Mouse (Mus musculus): Measurements from ENCODE around the gene Dusp1. TPM values are rescaled to one million over a fixed set of nuclear protein-coding genes. Genes with fewer than 3 reads are reported as not detected.
A peak's percentile ranks its signal among the peaks of the same experiment; 100 is the strongest.

The Dusp1 gene
- polyA plus RNA-seq, 1 experiment from 2014 or later = 18.9 TPM

GRCm38 (mm10) chr17:26463984-26464383 lies 97.9 kb downstream of the Dusp1 start:
- H3K9me3 ChIP-seq (ENCODE audit: control insufficient read depth) = no peaks in the 10 kb centered on the region
- 17% methylated on average over 4 of the region's 4 CpGs for WGBS
- H3K9ac ChIP-seq (ENCODE audit: low read depth, low read length) = no peak overlapping the region
- no peak overlapping the region; the same call in 1 of the 2 replicates for H3K27ac ChIP-seq (ENCODE audit: low read depth, low read length)
- no peak overlapping the region for H3K4me3 ChIP-seq (ENCODE audit: low read depth, low read length)
- 0 out of 2 replicates have a peak, but pooled peaks cover 4% of the 10 kb centered on the region for H3K27me3 ChIP-seq (replicated peaks; ENCODE audit: control insufficient read depth, insufficient read depth, low read length)
- TF ChIP-seq CTCF (IDR thresholded peaks at IDR 0.05; ENCODE audit: low read depth) = no peak
- no peak for ATAC-seq
- H3K36me3 ChIP-seq (ENCODE audit: control insufficient read depth, insufficient read depth) = no peaks in the 10 kb centered on the region
- H3K4me2 ChIP-seq (replicated peaks; ENCODE audit: low read depth) = no peak overlapping the region
- H3K4me1 ChIP-seq (replicated peaks; ENCODE audit: control insufficient read depth, insufficient read depth, low read length) = no peaks in the 10 kb centered on the region

- H3K4me2 ChIP-seq (replicated peaks; ENCODE audit: low read depth) = no peak overlapping the region
- H3K36me3 ChIP-seq (ENCODE audit: control insufficient read depth, insufficient read depth) = no peaks in the 10 kb centered on the region
- no peak overlapping the region for H3K27ac ChIP-seq (ENCODE audit: low read depth, low read length)
- TF ChIP-seq CTCF (IDR thresholded peaks at IDR 0.05; ENCODE audit: low read depth) = no peak
- H3K4me1 ChIP-seq (replicated peaks; ENCODE audit: control insufficient read depth, insufficient read depth, low read length) = no peaks in the 10 kb centered on the region
- no peak overlapping the region for H3K9ac ChIP-seq (ENCODE audit: low read depth, low read length)
- H3K4me3 ChIP-seq (ENCODE audit: low read depth, low read length) = no peak overlapping the region
- no peak for ATAC-seq
- WGBS = 83% methylated on average over 5 of the region's 5 CpGs
- H3K9me3 ChIP-seq (ENCODE audit: control insufficient read depth) = no peaks in the 10 kb centered on the region
- H3K27me3 ChIP-seq (replicated peaks; ENCODE audit: control insufficient read depth, insufficient read depth, low read length) = 0 out of 2 replicates have a peak, but pooled peaks cover 4% of the 10 kb centered on the region
Measured at GRCm38 (mm10) chr17:26463432-26463831, 98.5 kb downstream of the Dusp1 start.

GRCm38 (mm10) chr17:26462634-26463170 lies 99.2 kb downstream of the Dusp1 start:
- H3K4me2 ChIP-seq (replicated peaks; ENCODE audit: low read depth) = no peak overlapping the region
- no peaks in the 10 kb centered on the region for H3K36me3 ChIP-seq (ENCODE audit: control insufficient read depth, insufficient read depth)
- H3K4me1 ChIP-seq (replicated peaks; ENCODE audit: control insufficient read depth, insufficient read depth, low read length) = no peaks in the 10 kb centered on the region
- ATAC-seq = 0 out of 2 replicates have a peak, but pooled peaks have one; percentile 8
- 28% methylated on average over 12 of the region's 12 CpGs for WGBS
- 0 out of 2 replicates have a peak, but pooled peaks cover 4% of the 10 kb centered on the region for H3K27me3 ChIP-seq (replicated peaks; ENCODE audit: control insufficient read depth, insufficient read depth, low read length)
- peak; percentile 98 for TF ChIP-seq CTCF (IDR thresholded peaks at IDR 0.05; ENCODE audit: low read depth)
- no peak overlapping the region for H3K27ac ChIP-seq (ENCODE audit: low read depth, low read length)
- no peaks in the 10 kb centered on the region for H3K9me3 ChIP-seq (ENCODE audit: control insufficient read depth)
- H3K4me3 ChIP-seq (ENCODE audit: low read depth, low read length) = no peak overlapping the region
- H3K9ac ChIP-seq (ENCODE audit: low read depth, low read length) = no peak overlapping the region

GRCm38 (mm10) chr17:26458049-26458448 lies 103.9 kb downstream of the Dusp1 start:
- Histone ChIP-seq H3K4me1 (replicated peaks; ENCODE audit: control insufficient read depth, insufficient read depth, low read length) (no peaks in the 10 kb centered on the region), H3K27ac (ENCODE audit: low read depth, low read length) (no peak overlapping the region), H3K27me3 (replicated peaks; ENCODE audit: control insufficient read depth, insufficient read depth, low read length) (0 out of 2 replicates have a peak, but pooled peaks cover 4% of the 10 kb centered on the region), H3K9ac (ENCODE audit: low read depth, low read length) (no peak overlapping the region), H3K9me3 (ENCODE audit: control insufficient read depth) (no peaks in the 10 kb centered on the region), H3K36me3 (ENCODE audit: control insufficient read depth, insufficient read depth) (no peaks in the 10 kb centered on the region), H3K4me3 (ENCODE audit: low read depth, low read length) (no peak overlapping the region), H3K4me2 (replicated peaks; ENCODE audit: low read depth) (no peak overlapping the region)
- no peak for ATAC-seq
- WGBS = 71% methylated on average over 7 of the region's 7 CpGs
- no peak for TF ChIP-seq CTCF (IDR thresholded peaks at IDR 0.05; ENCODE audit: low read depth)

- Histone ChIP-seq H3K9me3 (ENCODE audit: control insufficient read depth) (no peaks in the 10 kb centered on the region), H3K36me3 (ENCODE audit: control insufficient read depth, insufficient read depth) (no peaks in the 10 kb centered on the region), H3K9ac (ENCODE audit: low read depth, low read length) (no peak overlapping the region), H3K27ac (ENCODE audit: low read depth, low read length) (no peak overlapping the region), H3K4me3 (ENCODE audit: low read depth, low read length) (no peak overlapping the region), H3K27me3 (replicated peaks; ENCODE audit: control insufficient read depth, insufficient read depth, low read length) (0 out of 2 replicates have a peak, but pooled peaks cover 4% of the 10 kb centered on the region), H3K4me2 (replicated peaks; ENCODE audit: low read depth) (no peak overlapping the region), H3K4me1 (replicated peaks; ENCODE audit: control insufficient read depth, insufficient read depth, low read length) (no peaks in the 10 kb centered on the region)
- no peak for TF ChIP-seq CTCF (IDR thresholded peaks at IDR 0.05; ENCODE audit: low read depth)
- no peak for ATAC-seq
Measured at GRCm38 (mm10) chr17:26457506-26457905, 104.4 kb downstream of the Dusp1 start.

Small RNA genes lying within 50 kb of the gene (microRNA-seq; reads per million reads assigned to microRNA genes)
- not detected for gene Gm22420

Other genes with a start within 250 kb of the Dusp1 start
- gene Neurl1b, start 147.3 kb downstream of the Dusp1 start, polyA plus RNA-seq (2015; fragmentation: Nextera tagmentation; extraction: Ambion mirVana) = 1.5 TPM in 2 replicates
- gene Ergic1, start 639 bp downstream of the Dusp1 start, polyA plus RNA-seq (2015; fragmentation: Nextera tagmentation; extraction: Ambion mirVana) = 48.6 TPM in 2 replicates
- gene Atp6v0e, start 101.1 kb upstream of the Dusp1 start, polyA plus RNA-seq (2015; fragmentation: Nextera tagmentation; extraction: Ambion mirVana) = 523 and 571 TPM in 2 replicates
- gene Crebrf, start 153.5 kb upstream of the Dusp1 start, polyA plus RNA-seq (2015; fragmentation: Nextera tagmentation; extraction: Ambion mirVana) = 13.5 and 15.1 TPM in 2 replicates
- gene Bnip1, start 218.9 kb upstream of the Dusp1 start, polyA plus RNA-seq (2015; fragmentation: Nextera tagmentation; extraction: Ambion mirVana) = 29.7 and 30.7 TPM in 2 replicates